Mouse (Mus musculus): ENCODE results near the gene Zcchc4. TPM values are rescaled to one million over a fixed set of nuclear protein-coding genes. Genes with fewer than 3 reads are reported as not detected.
"Not testable (repeated sequence)": the region's sequence is repeated elsewhere in the genome, so short reads cannot be mapped to it uniquely, and the experiment has no call there.

Gene Zcchc4
- polyA plus RNA-seq, 1 experiment = 3.4 TPM

- TF ChIP-seq POLR2A (IDR thresholded peaks at IDR 0.05; ENCODE audit: low read depth, low read length) (no peak), CTCF (IDR thresholded peaks at IDR 0.05; ENCODE audit: extremely low read depth, insufficient read length, insufficient replicate concordance, low read depth, low read length) (no peak)
- no peak overlapping the region for H3K27ac ChIP-seq (ENCODE audit: insufficient read depth, low read depth, low read length)
- H3K27me3 ChIP-seq (ENCODE audit: control insufficient read depth, insufficient read depth, low read length) = no peaks in the 10 kb centered on the region
- no peak overlapping the region for H3K4me3 ChIP-seq (ENCODE audit: low read depth, low read length)
- peaks cover 11% of the 10 kb centered on the region for H3K36me3 ChIP-seq (ENCODE audit: control insufficient read depth, insufficient read depth, low read length)
- H3K4me1 ChIP-seq (ENCODE audit: control insufficient read depth, insufficient read depth, insufficient read length, low read length) = peaks cover 6% of the 10 kb centered on the region; the same call in 1 of the 2 replicates
These were observed 28.3 kb upstream of the Zcchc4 start for GRCm38 (mm10) chr5:52746920-52747319.

GRCm38 (mm10) chr5:52748732-52749131 lies 26.5 kb upstream of the Zcchc4 start:
- H3K27ac ChIP-seq (ENCODE audit: insufficient read depth, low read depth, low read length) = no peak overlapping the region
- no peak overlapping the region for H3K4me3 ChIP-seq (ENCODE audit: low read depth, low read length)
- H3K4me1 ChIP-seq (ENCODE audit: control insufficient read depth, insufficient read depth, insufficient read length, low read length) = peaks cover 6% of the 10 kb centered on the region; the same call in 1 of the 2 replicates
- WGBS = 79% methylated on average over 5 of the region's 5 CpGs
- H3K36me3 ChIP-seq (ENCODE audit: control insufficient read depth, insufficient read depth, low read length) = peaks cover 18% of the 10 kb centered on the region
- H3K27me3 ChIP-seq (ENCODE audit: control insufficient read depth, insufficient read depth, low read length) = no peaks in the 10 kb centered on the region
- no peak for TF ChIP-seq CTCF (IDR thresholded peaks at IDR 0.05; ENCODE audit: extremely low read depth, insufficient read length, insufficient replicate concordance, low read depth, low read length)
- no peak for TF ChIP-seq POLR2A (IDR thresholded peaks at IDR 0.05; ENCODE audit: low read depth, low read length)

GRCm38 (mm10) chr5:52753146-52753545 lies 22.1 kb upstream of the Zcchc4 start:
- no peak for TF ChIP-seq POLR2A (IDR thresholded peaks at IDR 0.05; ENCODE audit: low read depth, low read length)
- no peak for TF ChIP-seq CTCF (IDR thresholded peaks at IDR 0.05; ENCODE audit: extremely low read depth, insufficient read length, insufficient replicate concordance, low read depth, low read length)
- Histone ChIP-seq H3K4me1 (ENCODE audit: control insufficient read depth, insufficient read depth, insufficient read length, low read length) (no peaks in the 10 kb centered on the region), H3K27ac (ENCODE audit: insufficient read depth, low read depth, low read length) (no peak overlapping the region), H3K36me3 (ENCODE audit: control insufficient read depth, insufficient read depth, low read length) (peaks cover 38% of the 10 kb centered on the region), H3K4me3 (ENCODE audit: low read depth, low read length) (no peak overlapping the region), H3K27me3 (ENCODE audit: control insufficient read depth, insufficient read depth, low read length) (no peaks in the 10 kb centered on the region)
- WGBS = 66% methylated on average over 9 of the region's 9 CpGs

- no peak for TF ChIP-seq POLR2A (IDR thresholded peaks at IDR 0.05; ENCODE audit: low read depth, low read length)
- TF ChIP-seq CTCF (IDR thresholded peaks at IDR 0.05; ENCODE audit: extremely low read depth, insufficient read length, insufficient replicate concordance, low read depth, low read length) = no peak
- H3K36me3 ChIP-seq (ENCODE audit: control insufficient read depth, insufficient read depth, low read length) = peaks cover 41% of the 10 kb centered on the region
- no peaks in the 10 kb centered on the region for H3K27me3 ChIP-seq (ENCODE audit: control insufficient read depth, insufficient read depth, low read length)
- H3K27ac ChIP-seq (ENCODE audit: insufficient read depth, low read depth, low read length) = no peak overlapping the region
- H3K4me3 ChIP-seq (ENCODE audit: low read depth, low read length) = no peak overlapping the region
- no peaks in the 10 kb centered on the region for H3K4me1 ChIP-seq (ENCODE audit: control insufficient read depth, insufficient read depth, insufficient read length, low read length)
These were observed 21.0 kb upstream of the Zcchc4 start for GRCm38 (mm10) chr5:52754196-52754595.

GRCm38 (mm10) chr5:52755337-52755736 lies 19.9 kb upstream of the Zcchc4 start:
- H3K4me1 ChIP-seq (ENCODE audit: control insufficient read depth, insufficient read depth, insufficient read length, low read length) = no peaks in the 10 kb centered on the region
- TF ChIP-seq CTCF (IDR thresholded peaks at IDR 0.05; ENCODE audit: extremely low read depth, insufficient read length, insufficient replicate concordance, low read depth, low read length) = no peak
- TF ChIP-seq POLR2A (IDR thresholded peaks at IDR 0.05; ENCODE audit: low read depth, low read length) = no peak
- H3K36me3 ChIP-seq (ENCODE audit: control insufficient read depth, insufficient read depth, low read length) = peaks cover 41% of the 10 kb centered on the region
- no peak overlapping the region for H3K4me3 ChIP-seq (ENCODE audit: low read depth, low read length)
- H3K27me3 ChIP-seq (ENCODE audit: control insufficient read depth, insufficient read depth, low read length) = no peaks in the 10 kb centered on the region
- no peak overlapping the region for H3K27ac ChIP-seq (ENCODE audit: insufficient read depth, low read depth, low read length)
- WGBS = 94% methylated on average over 3 of the region's 3 CpGs

GRCm38 (mm10) chr5:52755989-52756388 lies 19.2 kb upstream of the Zcchc4 start:
- TF ChIP-seq CTCF (IDR thresholded peaks at IDR 0.05; ENCODE audit: extremely low read depth, insufficient read length, insufficient replicate concordance, low read depth, low read length) (no peak), POLR2A (IDR thresholded peaks at IDR 0.05; ENCODE audit: low read depth, low read length) (no peak)
- H3K4me3 ChIP-seq (ENCODE audit: low read depth, low read length) = no peak overlapping the region
- no peaks in the 10 kb centered on the region for H3K27me3 ChIP-seq (ENCODE audit: control insufficient read depth, insufficient read depth, low read length)
- WGBS = 93% methylated on average over 6 of the region's 6 CpGs
- H3K36me3 ChIP-seq (ENCODE audit: control insufficient read depth, insufficient read depth, low read length) = peaks cover 43% of the 10 kb centered on the region
- no peaks in the 10 kb centered on the region for H3K4me1 ChIP-seq (ENCODE audit: control insufficient read depth, insufficient read depth, insufficient read length, low read length)
- no peak overlapping the region for H3K27ac ChIP-seq (ENCODE audit: insufficient read depth, low read depth, low read length)

GRCm38 (mm10) chr5:52762586-52762985 lies 12.6 kb upstream of the Zcchc4 start:
- Histone ChIP-seq H3K27me3 (ENCODE audit: control insufficient read depth, insufficient read depth, low read length) (no peaks in the 10 kb centered on the region), H3K4me1 (ENCODE audit: control insufficient read depth, insufficient read depth, insufficient read length, low read length) (no peaks in the 10 kb centered on the region), H3K36me3 (ENCODE audit: control insufficient read depth, insufficient read depth, low read length) (peaks cover 43% of the 10 kb centered on the region), H3K27ac (ENCODE audit: insufficient read depth, low read depth, low read length) (no peak overlapping the region), H3K4me3 (ENCODE audit: low read depth, low read length) (no peak overlapping the region)
- WGBS = 83% methylated on average over 7 of the region's 7 CpGs
- TF ChIP-seq CTCF (IDR thresholded peaks at IDR 0.05; ENCODE audit: extremely low read depth, insufficient read length, insufficient replicate concordance, low read depth, low read length) = no peak
- no peak for TF ChIP-seq POLR2A (IDR thresholded peaks at IDR 0.05; ENCODE audit: low read depth, low read length)

- peaks cover 3% of the 10 kb centered on the region; the same call in 1 of the 2 replicates for H3K36me3 ChIP-seq (ENCODE audit: control insufficient read depth, insufficient read depth, low read length)
- no peak overlapping the region for H3K27ac ChIP-seq (ENCODE audit: insufficient read depth, low read depth, low read length)
- no peak for TF ChIP-seq CTCF (IDR thresholded peaks at IDR 0.05; ENCODE audit: extremely low read depth, insufficient read length, insufficient replicate concordance, low read depth, low read length)
- TF ChIP-seq POLR2A (IDR thresholded peaks at IDR 0.05; ENCODE audit: low read depth, low read length) = no peak
These were observed 942 bp upstream of the Zcchc4 start for GRCm38 (mm10) chr5:52774267-52774666.

GRCm38 (mm10) chr5:52776466-52777354 lies 1.5 kb downstream of the Zcchc4 start:
- not testable (repeated sequence) for H3K36me3 ChIP-seq (ENCODE audit: control insufficient read depth, insufficient read depth, low read length); H3K27me3 ChIP-seq (ENCODE audit: control insufficient read depth, insufficient read depth, low read length); H3K4me1 ChIP-seq (ENCODE audit: control insufficient read depth, insufficient read depth, insufficient read length, low read length); H3K27ac ChIP-seq (ENCODE audit: insufficient read depth, low read depth, low read length); H3K4me3 ChIP-seq (ENCODE audit: low read depth, low read length)
- 91% methylated on average over 8 of the region's 8 CpGs for WGBS

More at GRCm38 (mm10) chr5:52774267-52774666, 942 bp upstream of the Zcchc4 start:
- Histone ChIP-seq H3K27me3 (ENCODE audit: control insufficient read depth, insufficient read depth, low read length) (no peaks in the 10 kb centered on the region), H3K4me1 (ENCODE audit: control insufficient read depth, insufficient read depth, insufficient read length, low read length) (no peaks in the 10 kb centered on the region), H3K4me3 (ENCODE audit: low read depth, low read length) (no peak overlapping the region)
- 84% methylated on average over 5 of the region's 5 CpGs for WGBS

Data from small intestine, adult 2 months (tissue).